Mouse (Mus musculus): ENCODE data around the gene Gm16485.

The Gm16485 gene

DNA sequence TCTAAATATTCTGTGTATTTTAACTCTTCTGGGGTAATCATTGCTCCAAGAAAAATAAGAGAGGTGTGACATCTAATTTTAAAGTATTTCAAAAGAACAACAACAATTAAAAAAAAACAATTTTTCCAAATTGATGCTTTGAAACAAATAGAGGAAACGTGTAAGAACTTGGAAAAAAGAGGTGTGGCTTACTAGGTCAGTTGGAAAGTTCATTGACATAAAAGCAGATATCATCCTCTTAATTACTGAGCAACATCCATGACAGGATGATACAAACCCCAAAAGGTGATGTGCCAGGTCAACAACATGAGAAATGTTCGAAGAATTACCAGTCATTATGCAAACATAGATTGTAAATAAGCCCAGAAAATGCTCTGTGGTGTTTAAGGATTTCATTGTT, at the start of gene Gm16485:
TSS of gene Gm16485 (plus strand) at position 301 of the 400 bp plus-strand sequence.
- no peak for DNase-seq

DNA sequence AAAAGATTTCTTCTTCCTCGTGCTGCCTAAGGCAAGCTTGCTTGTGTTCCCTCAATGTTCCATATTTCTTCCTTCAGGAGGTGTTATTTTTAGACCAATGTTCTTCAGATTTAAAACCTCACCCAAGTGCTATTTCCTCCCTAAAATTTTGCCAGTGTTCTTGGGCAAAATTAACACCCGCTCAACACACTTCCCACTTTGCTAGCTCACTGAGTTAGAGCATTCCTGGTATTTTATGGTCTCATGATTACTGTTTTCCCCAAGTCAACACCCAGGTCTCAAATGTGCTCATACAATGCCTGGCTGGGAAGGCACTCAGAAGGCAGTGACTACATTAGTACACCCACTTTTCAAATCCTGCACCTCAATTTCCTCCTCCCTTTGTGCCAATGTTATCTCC, 44.0 kb upstream of the Gm16485 start:
- no peak for DNase-seq

DNA sequence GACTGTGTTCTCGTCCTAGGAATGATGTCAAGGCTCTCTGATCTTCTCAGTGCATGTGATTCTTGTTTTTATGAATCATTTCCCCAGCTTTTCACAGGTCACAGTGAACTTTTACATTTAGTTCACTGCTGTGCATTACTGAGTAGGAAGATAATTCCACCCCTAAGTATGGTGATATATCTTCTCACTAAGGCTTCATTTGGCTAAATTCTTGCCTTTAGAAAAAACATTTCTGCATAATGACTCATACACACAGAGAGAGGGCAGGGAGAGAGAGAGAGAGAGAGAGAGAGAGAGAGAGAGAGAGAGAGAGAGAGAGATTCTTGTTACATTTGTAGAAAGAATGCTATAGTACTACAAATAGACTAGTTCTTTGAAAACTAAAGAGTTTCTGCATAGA, 33.8 kb upstream of the Gm16485 start:
- DNase-seq: no peak

DNA sequence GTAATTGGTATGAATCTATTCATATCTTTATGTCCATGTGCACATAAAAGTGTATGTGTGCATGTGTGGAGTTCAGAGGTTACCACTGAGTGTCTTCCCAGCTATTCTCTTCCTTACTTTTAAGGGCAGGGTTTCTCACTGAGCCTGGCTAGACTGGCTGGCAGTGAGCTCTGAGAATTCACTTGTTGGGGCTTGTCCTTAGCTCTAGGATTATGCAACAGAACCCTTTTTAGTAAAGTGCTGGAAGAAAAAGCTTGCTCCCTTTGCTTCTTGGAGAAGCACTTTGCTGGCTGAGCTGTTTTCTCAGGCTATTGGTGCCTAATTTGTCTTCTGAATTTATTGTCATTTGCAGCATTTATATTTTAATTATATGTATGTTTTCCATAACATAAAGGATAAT, 18.3 kb upstream of the Gm16485 start:
- no peak for DNase-seq

DNA sequence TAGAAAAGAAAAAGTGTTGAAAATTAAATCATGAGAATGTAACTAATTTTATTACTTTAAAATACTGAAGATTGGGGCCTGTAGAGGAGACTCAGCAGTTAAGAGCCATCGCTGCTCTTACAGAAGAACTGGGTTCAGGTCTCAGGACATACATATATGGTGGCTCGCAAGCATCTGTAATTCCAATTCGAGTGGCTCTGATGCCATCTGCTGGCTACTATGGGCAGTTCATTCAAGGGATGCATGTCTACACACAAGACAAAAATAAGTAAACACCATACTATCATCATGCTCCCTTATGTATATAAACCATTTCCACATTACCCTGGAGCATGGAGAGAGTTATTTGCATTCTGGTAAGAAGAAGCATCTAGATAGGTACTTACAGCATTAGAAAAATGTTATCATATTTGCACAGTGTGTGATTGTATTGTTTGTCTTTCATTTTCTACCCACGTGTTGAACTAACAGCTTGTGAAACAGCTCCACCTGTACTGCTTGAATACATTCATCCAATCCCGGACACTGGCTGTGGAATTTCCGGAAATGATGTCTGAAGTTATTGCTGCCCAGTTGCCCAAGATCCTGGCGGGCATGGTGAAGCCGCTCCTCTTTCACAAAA, 7.0 kb upstream of the Gm16485 start:
- DNase-seq: peak; percentile 17

DNA sequence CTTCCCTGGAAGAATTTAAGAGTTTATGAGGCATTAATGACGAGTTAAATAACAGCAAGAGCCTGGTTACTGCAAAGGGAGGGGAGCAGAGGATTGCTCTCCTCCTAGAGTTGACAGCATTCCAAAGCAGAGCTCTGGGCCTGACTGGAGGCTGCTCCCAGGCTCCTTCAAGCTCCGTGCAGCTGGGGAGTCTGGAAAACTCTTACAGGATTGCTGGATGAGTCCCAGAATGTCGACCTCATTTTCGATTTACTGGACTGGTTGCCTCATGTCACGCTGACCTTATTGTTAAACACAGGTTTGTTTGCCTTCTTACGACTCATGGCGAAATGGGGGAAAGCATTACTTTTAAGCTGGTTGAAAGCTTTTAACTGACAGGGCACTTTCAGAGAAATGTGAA, 1.4 kb upstream of the Gm16485 start:
- no peak for DNase-seq

DNA sequence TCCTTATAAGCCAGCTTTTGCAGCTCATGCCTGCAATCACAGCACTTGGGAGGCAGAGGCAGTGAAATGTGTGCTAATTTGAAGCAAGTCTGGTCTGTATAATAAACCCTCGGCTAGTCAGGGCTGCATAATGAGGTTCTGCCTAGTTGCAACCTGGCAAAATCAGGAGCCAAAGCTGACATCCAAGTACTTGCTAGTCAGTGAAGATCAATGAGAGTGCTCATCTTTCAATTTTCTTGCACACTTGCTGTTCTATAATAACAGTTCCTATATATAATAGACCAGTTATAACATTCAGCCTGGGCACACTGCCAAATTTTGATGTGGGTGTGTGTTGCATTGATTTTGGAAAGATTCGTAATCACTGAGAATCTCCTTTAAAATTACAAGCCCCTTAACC, 6.2 kb downstream of the Gm16485 start:
- DNase-seq: no peak

DNA sequence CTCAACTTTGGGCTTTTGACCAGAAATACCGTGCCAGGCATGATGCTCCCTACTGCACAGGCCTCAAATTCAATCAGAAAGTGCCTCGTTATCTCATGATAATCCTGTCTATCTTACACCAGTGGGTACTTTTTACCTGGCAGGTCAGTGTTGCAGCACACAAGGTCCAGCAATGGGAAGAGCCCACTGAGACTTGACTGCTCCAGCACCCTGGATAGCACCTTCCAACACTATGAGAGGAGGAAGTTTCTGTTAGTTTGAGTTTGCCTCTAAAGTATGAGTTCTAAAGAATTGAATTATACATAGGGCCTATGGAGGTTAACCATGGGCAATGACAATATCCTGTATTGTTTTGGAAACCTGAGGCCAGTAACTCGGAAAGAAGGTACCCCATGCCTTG, 10.7 kb downstream of the Gm16485 start:
- DNase-seq: no peak

DNA sequence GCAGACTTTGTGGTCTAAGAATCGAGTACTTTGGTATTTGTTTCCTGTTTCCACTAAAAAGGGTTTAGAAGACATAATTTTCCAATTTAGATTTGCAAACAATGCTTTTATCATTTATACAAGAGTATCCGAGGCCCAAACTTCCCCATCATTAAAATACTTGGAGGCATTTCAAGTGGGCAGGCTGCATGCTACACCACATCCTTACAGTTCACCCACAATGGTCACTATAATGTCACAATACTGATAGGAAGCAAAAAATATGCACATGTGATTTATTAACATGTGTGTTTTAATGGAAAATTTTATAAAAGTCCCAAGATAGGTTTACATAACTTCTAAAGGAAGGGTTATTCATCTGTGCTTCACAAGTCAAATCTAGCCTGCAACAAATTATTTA, 24.9 kb downstream of the Gm16485 start:
- no peak for DNase-seq

DNA sequence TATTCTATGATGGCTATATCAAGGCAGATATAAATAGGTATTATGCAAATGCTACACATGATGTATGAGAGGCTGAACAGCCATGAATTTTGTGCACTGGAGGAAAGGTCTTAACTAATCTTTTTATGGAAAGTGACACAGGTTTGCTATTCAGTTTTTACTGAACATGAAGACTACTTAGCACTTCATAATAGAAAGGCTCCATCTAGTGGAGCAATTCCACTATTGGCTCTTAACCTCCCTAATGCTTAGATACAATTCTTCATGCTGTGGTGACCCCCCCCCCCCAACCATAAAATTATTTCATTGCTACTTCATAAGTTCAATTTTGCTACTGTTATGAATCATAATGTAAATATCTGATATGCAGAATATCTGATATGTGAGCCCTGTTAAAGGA, 29.6 kb downstream of the Gm16485 start:
- no peak for DNase-seq

DNA sequence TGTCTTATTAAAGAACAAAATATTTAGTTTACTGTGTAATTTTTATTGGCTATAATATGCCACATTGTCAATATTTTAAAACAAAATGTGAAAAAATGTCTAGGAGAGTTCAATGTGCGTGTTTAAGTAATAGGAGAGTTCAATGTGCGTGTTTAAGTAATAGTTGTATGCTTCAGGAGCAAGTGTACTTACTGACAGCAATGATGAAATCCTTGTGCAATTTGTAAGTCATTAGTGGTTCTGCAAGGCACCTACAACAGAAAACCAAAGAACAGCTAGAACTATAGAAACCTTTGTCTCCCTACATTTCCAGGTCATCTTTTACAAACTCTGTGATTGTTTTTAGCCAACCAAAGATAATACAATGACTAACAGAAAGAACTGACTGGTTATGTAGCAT, 43.5 kb downstream of the Gm16485 start:
- no peak for DNase-seq

Measured in thymus, postnatal 4 days (tissue).